Mouse (Mus musculus): Measurements from ENCODE around the gene Sh3kbp1. TPM values are rescaled to one million over a fixed set of nuclear protein-coding genes. Genes with fewer than 3 reads are reported as not detected.

The Sh3kbp1 gene
- total and polyA plus RNA-seq, 3 experiments, result 18.6 to 37.7 TPM; not detected in 1

DNA sequence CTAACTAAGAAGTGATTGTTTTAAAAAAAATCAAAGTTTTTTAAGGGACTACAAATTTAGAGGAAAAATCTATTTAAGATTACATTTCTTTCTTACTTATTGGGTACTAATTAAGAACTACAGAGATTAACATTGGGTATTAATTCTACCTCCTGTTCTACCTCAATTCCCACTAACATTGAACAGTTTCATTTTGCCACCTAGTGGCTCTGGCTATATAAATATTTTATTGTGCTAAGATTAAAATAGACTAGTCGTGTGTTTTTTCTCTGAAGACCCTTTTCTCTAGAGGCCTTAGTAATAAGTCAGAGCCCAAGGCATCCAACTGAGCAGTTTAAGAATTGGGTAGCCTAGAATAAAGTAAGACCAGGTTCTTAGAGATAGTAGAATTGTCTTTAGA, 288.1 kb downstream of the Sh3kbp1 start:
- no peaks in the 10 kb centered on the region for H3K9me3 ChIP-seq (replicated peaks; ENCODE audit: insufficient read depth, low read length)
- no peaks in the 10 kb centered on the region for H3K79me2 ChIP-seq (ENCODE audit: control insufficient read depth, insufficient read depth, low read length, poor library complexity)
- H3K36me3 ChIP-seq (ENCODE audit: control insufficient read depth in 1 of 2, insufficient read depth in 2 of 2, low read length in 2 of 2), result peaks cover 0 to 16% of the 10 kb centered on the region in 2 experiments; a peak in 3 of 4 replicates
- H3K27me3 ChIP-seq (ENCODE audit: control insufficient read depth in 1 of 2, insufficient read depth in 2 of 2, low read length in 2 of 2), result no peaks in the 10 kb centered on the region
- DNase-seq (ENCODE audit: low read depth, low spot score), result peak; percentile 32
- H3K4me3 ChIP-seq (ENCODE audit: control insufficient read depth in 1 of 2, insufficient read depth in 1 of 2, low read depth in 2 of 2, low read length in 2 of 2), result no peak overlapping the region
- peaks cover 14 to 19% of the 10 kb centered on the region in 2 experiments for H3K4me1 ChIP-seq (ENCODE audit: control insufficient read depth in 1 of 2, insufficient read depth in 2 of 2, low read length in 2 of 2)
- TF ChIP-seq POLR2AphosphoS2 (IDR thresholded peaks at IDR 0.05; ENCODE audit: low read length), result no peak
- no peak for TF ChIP-seq JUND (IDR thresholded peaks at IDR 0.05; ENCODE audit: low read depth, low read length)
- TF ChIP-seq NELFE (IDR thresholded peaks at IDR 0.05; ENCODE audit: low read depth, low read length), result no peak
- TF ChIP-seq POLR2A (IDR thresholded peaks at IDR 0.05; ENCODE audit: control insufficient read depth in 1 of 2, insufficient read depth in 1 of 2, low read depth in 1 of 2, low read length in 2 of 2, poor library complexity in 1 of 2), result no peak
- TF ChIP-seq BHLHE40 (IDR thresholded peaks at IDR 0.05; ENCODE audit: borderline replicate concordance, low read depth, low read length), result no peak
- no peak for TF ChIP-seq POLR2AphosphoS5 (IDR thresholded peaks at IDR 0.05; ENCODE audit: borderline replicate concordance, low read depth, low read length)
- no peak for TF ChIP-seq ZNF384 (IDR thresholded peaks at IDR 0.05; ENCODE audit: low read depth, low read length)
- peak in 1 of 3 experiments; percentile 65; a peak in 2 of 6 replicates for TF ChIP-seq CTCF (IDR thresholded peaks at IDR 0.05 in 2 of 3, conservative IDR thresholded peaks at IDR 0.05 in 1 of 3; ENCODE audit: control insufficient read depth in 1 of 3, insufficient read depth in 1 of 3, low read depth in 2 of 3, low read length in 3 of 3, poor library complexity in 1 of 3, severe bottlenecking in 1 of 3)
- no peak for TF ChIP-seq CHD1 (IDR thresholded peaks at IDR 0.05; ENCODE audit: low read depth, low read length)
- no peak for TF ChIP-seq SIN3A (IDR thresholded peaks at IDR 0.05; ENCODE audit: low read length)
- TF ChIP-seq MAX (IDR thresholded peaks at IDR 0.05; ENCODE audit: low read length), result no peak
- no peak for TF ChIP-seq MYC (IDR thresholded peaks at IDR 0.05; ENCODE audit: low read depth, low read length)
- TF ChIP-seq GATA1 (IDR thresholded peaks at IDR 0.05; ENCODE audit: low read depth, low read length), result no peak
- no peak for TF ChIP-seq MYB (IDR thresholded peaks at IDR 0.05; ENCODE audit: low read depth, low read length)
- TF ChIP-seq EP300 (IDR thresholded peaks at IDR 0.05; ENCODE audit: low read depth in 1 of 2, low read length in 2 of 2), result no peak
- TF ChIP-seq UBTF (IDR thresholded peaks at IDR 0.05; ENCODE audit: borderline replicate concordance, insufficient read depth, low read depth, low read length), result no peak
- TF ChIP-seq CHD2 (IDR thresholded peaks at IDR 0.05; ENCODE audit: low read length), result no peak
- TF ChIP-seq E2F4 (IDR thresholded peaks at IDR 0.05; ENCODE audit: borderline replicate concordance, low read depth, low read length), result no peak
- no peak for TF ChIP-seq MAZ (IDR thresholded peaks at IDR 0.05; ENCODE audit: low read depth, low read length)
- no peak for TF ChIP-seq ZKSCAN1 (IDR thresholded peaks at IDR 0.05; ENCODE audit: low read depth, low read length)
- TF ChIP-seq KAT2A (conservative IDR thresholded peaks at IDR 0.05; ENCODE audit: low read depth, low read length), result no peak
- no peak for TF ChIP-seq MXI1 (IDR thresholded peaks at IDR 0.05; ENCODE audit: low read depth, low read length)
- TF ChIP-seq RCOR1 (IDR thresholded peaks at IDR 0.05; ENCODE audit: low read depth, low read length), result no peak
- no peak for TF ChIP-seq GABPA (IDR thresholded peaks at IDR 0.05; ENCODE audit: low read depth, low read length)
- TF ChIP-seq MEF2A (IDR thresholded peaks at IDR 0.05; ENCODE audit: extremely low read depth, insufficient replicate concordance, low read depth, low read length, poor library complexity, severe bottlenecking), result no peak
- TF ChIP-seq ZMIZ1 (IDR thresholded peaks at IDR 0.05; ENCODE audit: low read depth, low read length), result no peak
- no peak for TF ChIP-seq USF2 (IDR thresholded peaks at IDR 0.05; ENCODE audit: borderline replicate concordance in 1 of 2, insufficient read depth in 1 of 2, low read depth in 1 of 2, low read length in 2 of 2)
- no peak for TF ChIP-seq HCFC1 (IDR thresholded peaks at IDR 0.05; ENCODE audit: low read depth, low read length)
- peak; percentile 87 for TF ChIP-seq RAD21 (IDR thresholded peaks at IDR 0.05; ENCODE audit: low read depth, low read length)
- no peak for TF ChIP-seq ETS1 (IDR thresholded peaks at IDR 0.05; ENCODE audit: low read depth, low read length)
- TF ChIP-seq TAL1 (IDR thresholded peaks at IDR 0.05; ENCODE audit: low read length), result no peak
- no peak for TF ChIP-seq TCF12 (IDR thresholded peaks at IDR 0.05; ENCODE audit: low read depth, low read length)
- TF ChIP-seq TBP (IDR thresholded peaks at IDR 0.05; ENCODE audit: low read depth, low read length), result no peak
- no peak for TF ChIP-seq MAFK (IDR thresholded peaks at IDR 0.05; ENCODE audit: borderline replicate concordance, low read depth, low read length)
- TF ChIP-seq SMC3 (IDR thresholded peaks at IDR 0.05; ENCODE audit: low read depth, low read length), result peak; percentile 83
- peak; percentile 84 for TF ChIP-seq ZC3H11A (IDR thresholded peaks at IDR 0.05; ENCODE audit: low read depth, low read length)
- no peak overlapping the region for H3K9ac ChIP-seq (ENCODE audit: control insufficient read depth, low read depth, low read length, poor library complexity, severe bottlenecking)
- no peak overlapping the region for H3K27ac ChIP-seq (ENCODE audit: control insufficient read depth, low read depth, low read length)
